Mouse (Mus musculus) MEL (cell line): ENCODE data around the gene Ifitm10.

ENCODE experiments used
- CTCF ChIP-seq, 3 experiments: IDR thresholded peaks in 2 of 3; conservative IDR thresholded peaks in 1 of 3; 2 replicates each; pipeline ENCODE4 v1.5.1; 2011 to 2012; ENCODE audit warnings: low read length in 3 of 3, low read depth in 2 of 3, mild to moderate bottlenecking in 2 of 3, improper control_type of control experiment in 1 of 3, inconsistent platforms in 1 of 3, mixed read lengths in 1 of 3, moderate library complexity in 1 of 3; ENCODE audit not compliant: control insufficient read depth in 1 of 3, insufficient read depth in 1 of 3, poor library complexity in 1 of 3, severe bottlenecking in 1 of 3
- ELF1 ChIP-seq: IDR thresholded peaks from 2 replicates; pipeline ENCODE4 v1.6.1; 2014; ENCODE audit warnings: low read depth, mild to moderate bottlenecking, inconsistent platforms, low read length, improper control_type of control experiment, moderate library complexity
- GATA1 ChIP-seq: IDR thresholded peaks from 2 replicates; pipeline ENCODE4 v1.6.1; 2011; ENCODE audit warnings: low read depth, low read length, improper control_type of control experiment
- POLR2A ChIP-seq, 2 experiments: IDR thresholded peaks; 2 replicates each; pipeline ENCODE4 v1.6.1; 2011 to 2012; ENCODE audit warnings: low read length in 2 of 2, mild to moderate bottlenecking in 2 of 2, control low read depth in 1 of 2, improper control_type of control experiment in 1 of 2, low read depth in 1 of 2, moderate library complexity in 1 of 2; ENCODE audit not compliant: control insufficient read depth in 1 of 2, insufficient read depth in 1 of 2, poor library complexity in 1 of 2
- POLR2AphosphoS2 ChIP-seq: IDR thresholded peaks from 2 replicates; pipeline ENCODE4 v1.6.1; 2011; ENCODE audit warnings: low read length, improper control_type of control experiment
- POLR2AphosphoS5 ChIP-seq: IDR thresholded peaks from 2 replicates; pipeline ENCODE4 v1.6.1; 2012; ENCODE audit warnings: low read depth, borderline replicate concordance, mild to moderate bottlenecking, inconsistent platforms, low read length, moderate library complexity, mixed read lengths
- SIN3A ChIP-seq: IDR thresholded peaks from 2 replicates; pipeline ENCODE4 v1.6.1; 2012; ENCODE audit warnings: low read length, improper control_type of control experiment, inconsistent platforms
- TBP ChIP-seq: IDR thresholded peaks from 2 replicates; pipeline ENCODE4 v1.8.0; 2011; ENCODE audit warnings: low read depth, low read length, improper control_type of control experiment
- USF2 ChIP-seq, 2 experiments: IDR thresholded peaks; 2 replicates each; pipeline ENCODE4 v1.6.1; 2011 to 2012; ENCODE audit warnings: improper control_type of control experiment in 2 of 2, low read length in 2 of 2, borderline replicate concordance in 1 of 2, inconsistent platforms in 1 of 2, low read depth in 1 of 2, mild to moderate bottlenecking in 1 of 2; ENCODE audit not compliant: insufficient read depth in 1 of 2
- ZC3H11A ChIP-seq: IDR thresholded peaks from 2 replicates; pipeline ENCODE4 v1.6.1; 2012; ENCODE audit warnings: low read depth, mild to moderate bottlenecking, inconsistent platforms, low read length, improper control_type of control experiment
- ZNF384 ChIP-seq: IDR thresholded peaks from 2 replicates; pipeline ENCODE4 v1.6.1; 2012; ENCODE audit warnings: low read depth, mild to moderate bottlenecking, inconsistent platforms, low read length, improper control_type of control experiment

GRCm38 (mm10) chr7:142395472-142395871 is 21.9 kb upstream of the Ifitm10 start:
- TF ChIP-seq SIN3A = no peak
- no peak for TF ChIP-seq POLR2A (IDR thresholded peaks at IDR 0.05; ENCODE audit: control insufficient read depth in 1 of 2, insufficient read depth in 1 of 2, low read depth in 1 of 2, low read length in 2 of 2, poor library complexity in 1 of 2)
- no peak for TF ChIP-seq USF2 (IDR thresholded peaks at IDR 0.05; ENCODE audit: borderline replicate concordance in 1 of 2, insufficient read depth in 1 of 2, low read depth in 1 of 2, low read length in 2 of 2)
- no peak for TF ChIP-seq CTCF (IDR thresholded peaks at IDR 0.05 in 2 of 3, conservative IDR thresholded peaks at IDR 0.05 in 1 of 3; ENCODE audit: control insufficient read depth in 1 of 3, insufficient read depth in 1 of 3, low read depth in 2 of 3, low read length in 3 of 3, poor library complexity in 1 of 3, severe bottlenecking in 1 of 3)
- no peak for TF ChIP-seq TBP
- no peak for TF ChIP-seq POLR2AphosphoS5
- no peak for TF ChIP-seq ELF1
- no peak for TF ChIP-seq POLR2AphosphoS2
- TF ChIP-seq GATA1 = 0 out of 2 replicates have a peak, but pooled peaks have one; percentile 40
- TF ChIP-seq ZNF384 = no peak
- TF ChIP-seq ZC3H11A = no peak
